Mouse (Mus musculus) liver, embryonic 14.5 days (tissue): ENCODE results near the gene Cbl.

Experiments used
- CTCF ChIP-seq: IDR thresholded peaks from 2 replicates; pipeline ENCODE4 v1.5.1; 2016; ENCODE audit warnings: antibody characterized with exemption, low read depth, control low read depth
- EP300 ChIP-seq: IDR thresholded peaks from 2 replicates; pipeline ENCODE4 v1.6.1; 2016; ENCODE audit warnings: antibody characterized with exemption, low read depth

DNA sequence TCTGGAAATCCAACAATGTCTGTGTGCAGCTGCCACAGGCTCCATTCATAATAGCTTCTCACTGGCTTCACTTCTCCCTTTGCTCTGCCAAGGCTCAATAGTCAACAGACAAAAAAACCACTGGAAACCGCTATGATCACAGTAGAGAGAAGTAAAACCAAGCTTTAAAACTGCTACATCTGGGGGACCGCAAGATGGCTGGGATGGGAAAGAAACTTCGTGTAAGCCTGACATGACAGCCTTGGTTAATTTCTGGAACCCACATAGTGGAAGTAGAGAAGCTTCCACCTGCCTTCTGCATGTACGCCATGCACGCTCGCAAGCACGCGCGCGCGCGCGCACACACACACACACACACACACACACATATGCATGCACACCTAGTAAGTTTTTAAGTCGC is 20.3 kb downstream of the Cbl start:
- TF ChIP-seq CTCF (no peak), EP300 (no peak)
